Mouse (Mus musculus): ENCODE measurements around the gene Ptprf. TPM values are rescaled to one million over a fixed set of nuclear protein-coding genes. Genes with fewer than 3 reads are reported as not detected.
A peak's percentile ranks its signal among the peaks of the same experiment; 100 is the strongest.

The Ptprf gene
- polyA plus RNA-seq, 1 experiment from 2014 or later, result 79.8 TPM

GRCm38 (mm10) chr4:118270706-118271105 is 20.5 kb downstream of the Ptprf start:
- H3K36me3 ChIP-seq, result peaks cover 92% of the 10 kb centered on the region
- H3K27me3 ChIP-seq, result no peaks in the 10 kb centered on the region
- H3K9ac ChIP-seq, result no peak overlapping the region
- no peak for ATAC-seq (ENCODE audit: insufficient number of reproducible peaks, insufficient read depth, low FRiP score, low TSS enrichment, low read depth)
- H3K4me1 ChIP-seq, result peaks cover 61% of the 10 kb centered on the region
- H3K4me3 ChIP-seq, result no peak overlapping the region
- H3K27ac ChIP-seq, result peak overlapping the region; percentile 29; the same call in 1 of the 2 replicates
- H3K9me3 ChIP-seq, result no peaks in the 10 kb centered on the region
- WGBS, result 94% methylated on average over 3 of the region's 3 CpGs
- no peak overlapping the region for H3K4me2 ChIP-seq

GRCm38 (mm10) chr4:118269999-118270398 is 21.2 kb downstream of the Ptprf start:
- Histone ChIP-seq H3K4me3 (no peak overlapping the region), H3K27me3 (no peaks in the 10 kb centered on the region), H3K4me2 (no peak overlapping the region), H3K36me3 (peaks cover 92% of the 10 kb centered on the region), H3K4me1 (peaks cover 61% of the 10 kb centered on the region), H3K9me3 (no peaks in the 10 kb centered on the region), H3K9ac (0 out of 2 replicates have a peak overlapping the region, but pooled peaks have one; percentile 0), H3K27ac (peak overlapping the region; percentile 29)
- WGBS, result 42% methylated on average over 6 of the region's 6 CpGs
- no peak for ATAC-seq (ENCODE audit: insufficient number of reproducible peaks, insufficient read depth, low FRiP score, low TSS enrichment, low read depth)

GRCm38 (mm10) chr4:118268429-118269212 is 22.6 kb downstream of the Ptprf start:
- Histone ChIP-seq H3K4me2 (no peak overlapping the region), H3K4me1 (peaks cover 56% of the 10 kb centered on the region), H3K36me3 (peaks cover 91% of the 10 kb centered on the region), H3K27me3 (no peaks in the 10 kb centered on the region), H3K4me3 (no peak overlapping the region), H3K27ac (peak overlapping the region; percentile 60; the same call in 1 of the 2 replicates), H3K9me3 (no peaks in the 10 kb centered on the region), H3K9ac (no peak overlapping the region)
- no peak for ATAC-seq (ENCODE audit: insufficient number of reproducible peaks, insufficient read depth, low FRiP score, low TSS enrichment, low read depth)
- 74% methylated on average over 14 of the region's 14 CpGs for WGBS

- no peak for ATAC-seq (ENCODE audit: insufficient number of reproducible peaks, insufficient read depth, low FRiP score, low TSS enrichment, low read depth)
- Histone ChIP-seq H3K36me3 (peaks cover 68% of the 10 kb centered on the region), H3K9me3 (no peaks in the 10 kb centered on the region), H3K9ac (peak overlapping the region; percentile 47; the same call in 1 of the 2 replicates), H3K4me1 (peaks cover 71% of the 10 kb centered on the region), H3K4me3 (no peak overlapping the region), H3K27me3 (no peaks in the 10 kb centered on the region), H3K4me2 (0 out of 2 replicates have a peak overlapping the region, but pooled peaks have one; percentile 17), H3K27ac (peak overlapping the region; percentile 74)
- WGBS, result 17% methylated on average over 15 of the region's 15 CpGs
Measured at GRCm38 (mm10) chr4:118265557-118265956, 25.6 kb downstream of the Ptprf start.

GRCm38 (mm10) chr4:118261771-118262473 is 29.3 kb downstream of the Ptprf start:
- Histone ChIP-seq H3K9me3 (no peaks in the 10 kb centered on the region), H3K4me3 (no peak overlapping the region; the same call in 1 of the 2 replicates), H3K27ac (peak overlapping the region; percentile 82), H3K27me3 (no peaks in the 10 kb centered on the region), H3K36me3 (peaks cover 51% of the 10 kb centered on the region), H3K4me2 (peak overlapping the region; percentile 37), H3K9ac (0 out of 2 replicates have a peak overlapping the region, but pooled peaks have one; percentile 64), H3K4me1 (peaks cover 67% of the 10 kb centered on the region)
- ATAC-seq (ENCODE audit: insufficient number of reproducible peaks, insufficient read depth, low FRiP score, low TSS enrichment, low read depth), result no peak
- 42% methylated on average over 13 of the region's 13 CpGs for WGBS

GRCm38 (mm10) chr4:118261291-118261690 is 29.9 kb downstream of the Ptprf start:
- peaks cover 62% of the 10 kb centered on the region for H3K4me1 ChIP-seq
- H3K4me2 ChIP-seq, result peak overlapping the region; percentile 90
- H3K27ac ChIP-seq, result peak overlapping the region; percentile 82
- H3K9ac ChIP-seq, result peak overlapping the region; percentile 64
- peak overlapping the region; percentile 49 for H3K4me3 ChIP-seq
- H3K36me3 ChIP-seq, result peaks cover 51% of the 10 kb centered on the region
- WGBS, result 13% methylated on average over 5 of the region's 5 CpGs
- H3K9me3 ChIP-seq, result no peaks in the 10 kb centered on the region
- ATAC-seq (ENCODE audit: insufficient number of reproducible peaks, insufficient read depth, low FRiP score, low TSS enrichment, low read depth), result no peak
- no peaks in the 10 kb centered on the region for H3K27me3 ChIP-seq

GRCm38 (mm10) chr4:118260551-118261267 is 30.5 kb downstream of the Ptprf start:
- Histone ChIP-seq H3K4me3 (peak overlapping the region; percentile 49), H3K4me2 (peak overlapping the region; percentile 90), H3K9ac (peak overlapping the region; percentile 64), H3K4me1 (peaks cover 56% of the 10 kb centered on the region), H3K36me3 (peaks cover 51% of the 10 kb centered on the region), H3K9me3 (no peaks in the 10 kb centered on the region), H3K27ac (peak overlapping the region; percentile 82), H3K27me3 (no peaks in the 10 kb centered on the region)
- WGBS, result under 1% methylated on average over 39 of the region's 39 CpGs
- ATAC-seq (ENCODE audit: insufficient number of reproducible peaks, insufficient read depth, low FRiP score, low TSS enrichment, low read depth), result peak; percentile 53; the same call in 1 of the 2 replicates

GRCm38 (mm10) chr4:118259782-118260463 is 31.3 kb downstream of the Ptprf start:
- Histone ChIP-seq H3K27me3 (no peaks in the 10 kb centered on the region), H3K4me2 (peak overlapping the region; percentile 90), H3K4me1 (peaks cover 48% of the 10 kb centered on the region), H3K36me3 (peaks cover 51% of the 10 kb centered on the region), H3K27ac (no peak overlapping the region), H3K9me3 (no peaks in the 10 kb centered on the region), H3K9ac (no peak overlapping the region), H3K4me3 (peak overlapping the region; percentile 49; the same call in 1 of the 2 replicates)
- WGBS, result 79% methylated on average over 8 of the region's 8 CpGs
- no peak for ATAC-seq (ENCODE audit: insufficient number of reproducible peaks, insufficient read depth, low FRiP score, low TSS enrichment, low read depth)

GRCm38 (mm10) chr4:118257977-118258376 is 33.2 kb downstream of the Ptprf start:
- no peak overlapping the region for H3K4me2 ChIP-seq
- ATAC-seq (ENCODE audit: insufficient number of reproducible peaks, insufficient read depth, low FRiP score, low TSS enrichment, low read depth), result no peak
- H3K27ac ChIP-seq, result no peak overlapping the region
- no peak overlapping the region for H3K9ac ChIP-seq
- H3K4me3 ChIP-seq, result no peak overlapping the region
- H3K36me3 ChIP-seq, result peaks cover 53% of the 10 kb centered on the region
- no peaks in the 10 kb centered on the region for H3K9me3 ChIP-seq
- H3K27me3 ChIP-seq, result no peaks in the 10 kb centered on the region
- WGBS, result 90% methylated on average over 5 of the region's 5 CpGs
- peaks cover 34% of the 10 kb centered on the region for H3K4me1 ChIP-seq

- H3K36me3 ChIP-seq, result peaks cover 52% of the 10 kb centered on the region
- H3K4me2 ChIP-seq, result no peak overlapping the region
- 86% methylated on average over 10 of the region's 10 CpGs for WGBS
- H3K9ac ChIP-seq, result no peak overlapping the region
- H3K9me3 ChIP-seq, result no peaks in the 10 kb centered on the region
- H3K4me3 ChIP-seq, result no peak overlapping the region
- no peaks in the 10 kb centered on the region for H3K27me3 ChIP-seq
- peaks cover 29% of the 10 kb centered on the region for H3K4me1 ChIP-seq
- no peak overlapping the region for H3K27ac ChIP-seq
- ATAC-seq (ENCODE audit: insufficient number of reproducible peaks, insufficient read depth, low FRiP score, low TSS enrichment, low read depth), result no peak
Measured at GRCm38 (mm10) chr4:118257416-118257815, 33.8 kb downstream of the Ptprf start.

GRCm38 (mm10) chr4:118256217-118256616 is 35.0 kb downstream of the Ptprf start:
- whole genome bisulfite sequencing, result 66% methylated on average over 12 of the region's 12 CpGs
- Histone ChIP-seq H3K27me3 (no peaks in the 10 kb centered on the region), H3K4me1 (peaks cover 17% of the 10 kb centered on the region), H3K36me3 (peaks cover 64% of the 10 kb centered on the region), H3K9me3 (no peaks in the 10 kb centered on the region), H3K9ac (no peak overlapping the region), H3K27ac (no peak overlapping the region), H3K4me3 (no peak overlapping the region), H3K4me2 (no peak overlapping the region)
- ATAC-seq (ENCODE audit: insufficient number of reproducible peaks, insufficient read depth, low FRiP score, low TSS enrichment, low read depth), result no peak

Measured in embryonic facial prominence, embryonic 13.5 days (tissue).